Mouse (Mus musculus): Measurements from ENCODE around the gene Nme2. TPM values are rescaled to one million over a fixed set of nuclear protein-coding genes. Genes with fewer than 3 reads are reported as not detected.
A peak's percentile ranks its signal among the peaks of the same experiment; 100 is the strongest.
"Not testable (repeated sequence)": the region's sequence is repeated elsewhere in the genome, so short reads cannot be mapped to it uniquely, and the experiment has no call there.

The Nme2 gene
- polyA plus RNA-seq, 1 experiment, result 530 TPM

DNA sequence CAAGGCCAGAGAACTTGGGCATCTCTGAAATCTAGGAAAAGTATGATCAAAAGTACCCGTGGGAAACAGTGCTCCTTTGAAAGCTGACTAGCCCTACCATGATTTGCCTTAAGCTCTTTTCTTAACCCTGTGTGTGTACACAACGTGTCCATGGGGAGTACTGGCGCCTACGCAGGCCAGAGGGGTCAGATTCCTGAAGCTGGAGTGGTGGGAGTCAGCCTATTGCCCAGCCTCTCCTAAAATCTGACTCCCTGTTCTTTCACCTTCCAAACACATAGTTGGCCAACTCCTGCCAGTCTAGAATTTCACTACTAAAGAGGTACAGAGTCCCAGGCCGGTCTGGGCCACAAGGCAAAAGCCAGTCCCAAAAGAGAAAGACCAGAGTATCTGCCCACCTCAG is 3.7 kb downstream of the Nme2 start:
- H3K27me3 ChIP-seq (ENCODE audit: control insufficient read depth, insufficient read depth, low read length, poor library complexity, severe bottlenecking), result no peaks in the 10 kb centered on the region
- H3K9ac ChIP-seq (ENCODE audit: low read depth, poor library complexity, severe bottlenecking), result peak overlapping the region; percentile 77
- no peak for TF ChIP-seq EP300 (IDR thresholded peaks at IDR 0.05; ENCODE audit: insufficient read depth, low read depth, low read length)
- no peak for TF ChIP-seq POLR2A (IDR thresholded peaks at IDR 0.05; ENCODE audit: insufficient read depth, low read length)
- no peak for TF ChIP-seq CTCF (IDR thresholded peaks at IDR 0.05; ENCODE audit: low read depth, low read length)
- no peaks in the 10 kb centered on the region for H3K9me3 ChIP-seq (replicated peaks; ENCODE audit: control insufficient read depth, insufficient read depth, low read length, poor library complexity, severe bottlenecking)
- peaks cover 54% of the 10 kb centered on the region for H3K36me3 ChIP-seq (ENCODE audit: control insufficient read depth, insufficient read depth, low read length, poor library complexity, severe bottlenecking)
- H3K4me3 ChIP-seq (ENCODE audit: low read depth, low read length), result no peak overlapping the region
- peak overlapping the region; percentile 32; the same call in 1 of the 2 replicates for H3K27ac ChIP-seq (ENCODE audit: insufficient read depth, low read length)
- peaks cover 3% of the 10 kb centered on the region for H3K4me1 ChIP-seq (ENCODE audit: control insufficient read depth, insufficient read depth, low read length)

DNA sequence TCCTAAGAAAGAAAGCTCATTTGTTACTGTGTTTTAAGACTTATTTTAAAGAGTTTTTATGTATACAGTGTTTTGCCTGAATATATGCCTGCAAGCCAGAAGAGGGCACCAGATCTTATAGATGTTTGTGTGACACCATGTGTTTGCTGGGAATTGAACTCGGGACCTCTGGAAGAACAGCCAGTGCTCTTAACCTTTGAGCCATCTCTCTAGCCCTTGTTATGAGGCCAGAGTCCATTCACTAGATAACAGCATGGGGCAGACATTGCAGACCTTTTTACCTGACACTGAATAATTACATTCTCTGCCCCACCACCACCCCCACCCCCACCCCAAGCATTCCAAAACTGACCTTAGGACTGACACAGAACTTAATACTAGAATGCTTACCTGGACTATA is 6.0 kb downstream of the Nme2 start:
- Histone ChIP-seq H3K4me1 (ENCODE audit: control insufficient read depth, insufficient read depth, low read length) (peaks cover 3% of the 10 kb centered on the region), H3K27ac (ENCODE audit: insufficient read depth, low read length) (no peak overlapping the region), H3K9me3 (replicated peaks; ENCODE audit: control insufficient read depth, insufficient read depth, low read length, poor library complexity, severe bottlenecking) (no peaks in the 10 kb centered on the region), H3K9ac (ENCODE audit: low read depth, poor library complexity, severe bottlenecking) (no peak overlapping the region), H3K4me3 (ENCODE audit: low read depth, low read length) (no peak overlapping the region), H3K36me3 (ENCODE audit: control insufficient read depth, insufficient read depth, low read length, poor library complexity, severe bottlenecking) (peaks cover 59% of the 10 kb centered on the region), H3K27me3 (ENCODE audit: control insufficient read depth, insufficient read depth, low read length, poor library complexity, severe bottlenecking) (no peaks in the 10 kb centered on the region)
- TF ChIP-seq POLR2A (IDR thresholded peaks at IDR 0.05; ENCODE audit: insufficient read depth, low read length) (no peak), EP300 (IDR thresholded peaks at IDR 0.05; ENCODE audit: insufficient read depth, low read depth, low read length) (no peak), CTCF (IDR thresholded peaks at IDR 0.05; ENCODE audit: low read depth, low read length) (no peak)

DNA sequence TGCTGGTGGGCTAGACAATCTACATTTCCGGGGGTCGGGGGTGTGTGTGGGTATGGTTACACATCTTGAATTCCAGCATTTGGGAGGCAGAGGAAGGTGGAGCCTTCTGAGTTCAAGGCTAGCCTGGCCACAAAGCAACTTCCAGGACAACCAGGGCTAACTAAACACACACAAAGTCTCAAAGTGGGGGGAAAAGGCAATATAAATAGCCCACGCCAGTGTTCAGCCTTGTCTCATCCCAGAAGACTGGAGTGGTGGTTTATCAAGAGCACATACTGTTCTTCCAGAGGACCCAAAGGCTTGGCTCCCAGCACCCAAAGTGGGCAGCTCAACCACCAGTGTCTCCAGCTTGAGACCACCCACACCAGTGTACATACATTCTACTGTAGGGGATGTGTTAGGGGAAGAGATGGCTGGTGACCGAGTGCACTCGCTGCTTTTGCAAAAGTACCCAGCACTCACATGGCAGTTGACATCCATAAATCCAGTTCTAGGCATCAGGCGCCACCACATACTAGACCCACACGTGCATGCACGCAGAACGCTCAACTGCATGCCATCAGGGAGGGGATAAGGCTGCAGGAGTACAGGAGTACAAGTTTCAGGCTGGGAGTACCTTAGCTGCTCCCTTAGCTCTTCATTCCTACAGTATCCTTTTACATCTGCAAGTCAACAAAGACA is 7.0 kb downstream of the Nme2 start:
- Histone ChIP-seq H3K27me3 (ENCODE audit: control insufficient read depth, insufficient read depth, low read length, poor library complexity, severe bottlenecking) (no peaks in the 10 kb centered on the region), H3K4me3 (ENCODE audit: low read depth, low read length) (no peak overlapping the region), H3K9ac (ENCODE audit: low read depth, poor library complexity, severe bottlenecking) (no peak overlapping the region), H3K27ac (ENCODE audit: insufficient read depth, low read length) (no peak overlapping the region), H3K36me3 (ENCODE audit: control insufficient read depth, insufficient read depth, low read length, poor library complexity, severe bottlenecking) (peaks cover 56% of the 10 kb centered on the region), H3K9me3 (replicated peaks; ENCODE audit: control insufficient read depth, insufficient read depth, low read length, poor library complexity, severe bottlenecking) (no peaks in the 10 kb centered on the region), H3K4me1 (ENCODE audit: control insufficient read depth, insufficient read depth, low read length) (peaks cover 3% of the 10 kb centered on the region)
- TF ChIP-seq EP300 (IDR thresholded peaks at IDR 0.05; ENCODE audit: insufficient read depth, low read depth, low read length) (no peak), POLR2A (IDR thresholded peaks at IDR 0.05; ENCODE audit: insufficient read depth, low read length) (no peak), CTCF (IDR thresholded peaks at IDR 0.05; ENCODE audit: low read depth, low read length) (no peak)

DNA sequence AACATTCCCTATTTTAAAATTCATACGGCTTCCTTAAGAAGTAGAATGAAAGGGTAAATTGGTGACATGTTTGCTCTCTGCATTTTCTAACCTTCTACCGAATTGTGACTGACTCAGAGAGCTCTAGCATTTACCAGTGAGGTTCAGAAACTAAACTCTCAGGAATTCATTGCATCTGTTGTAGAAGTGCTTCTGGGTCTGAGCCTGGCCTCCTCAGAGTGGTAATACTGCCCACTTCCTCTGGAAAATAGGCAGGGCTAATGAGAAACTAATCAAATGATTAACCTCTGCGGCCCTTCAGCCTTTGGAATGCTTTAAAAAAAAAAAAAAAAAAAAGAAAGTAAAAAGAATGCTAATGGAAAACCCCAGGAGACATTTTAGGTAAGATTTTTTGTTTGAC is 11.1 kb downstream of the Nme2 start:
- Histone ChIP-seq H3K27me3 (ENCODE audit: control insufficient read depth, insufficient read depth, low read length, poor library complexity, severe bottlenecking) (no peaks in the 10 kb centered on the region), H3K9ac (ENCODE audit: low read depth, poor library complexity, severe bottlenecking) (no peak overlapping the region), H3K36me3 (ENCODE audit: control insufficient read depth, insufficient read depth, low read length, poor library complexity, severe bottlenecking) (peaks cover 22% of the 10 kb centered on the region), H3K27ac (ENCODE audit: insufficient read depth, low read length) (no peak overlapping the region), H3K4me1 (ENCODE audit: control insufficient read depth, insufficient read depth, low read length) (no peaks in the 10 kb centered on the region), H3K4me3 (ENCODE audit: low read depth, low read length) (no peak overlapping the region), H3K9me3 (replicated peaks; ENCODE audit: control insufficient read depth, insufficient read depth, low read length, poor library complexity, severe bottlenecking) (no peaks in the 10 kb centered on the region)
- TF ChIP-seq POLR2A (IDR thresholded peaks at IDR 0.05; ENCODE audit: insufficient read depth, low read length), result no peak
- no peak for TF ChIP-seq EP300 (IDR thresholded peaks at IDR 0.05; ENCODE audit: insufficient read depth, low read depth, low read length)
- TF ChIP-seq CTCF (IDR thresholded peaks at IDR 0.05; ENCODE audit: low read depth, low read length), result no peak

DNA sequence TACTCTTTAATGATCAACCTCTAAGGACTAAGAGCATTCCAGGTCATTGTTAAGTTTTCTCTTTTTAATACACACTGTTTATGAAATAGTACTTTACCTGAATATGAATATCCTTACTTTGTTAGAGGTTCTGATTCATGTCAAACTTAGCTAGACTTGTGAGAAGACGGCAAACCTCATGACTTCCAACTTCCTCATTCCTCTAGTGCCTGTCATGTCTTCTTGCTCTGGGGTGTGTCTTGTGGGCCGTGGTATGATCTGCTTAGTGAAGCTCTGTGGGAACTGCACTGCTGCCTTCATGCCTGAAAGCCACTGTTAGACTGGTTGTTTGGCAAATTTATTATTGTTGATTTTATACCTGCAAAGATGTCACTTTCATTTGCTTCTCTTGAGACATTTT is 15.2 kb downstream of the Nme2 start:
- Histone ChIP-seq H3K27ac (ENCODE audit: insufficient read depth, low read length) (no peak overlapping the region), H3K4me3 (ENCODE audit: low read depth, low read length) (no peak overlapping the region), H3K9ac (ENCODE audit: low read depth, poor library complexity, severe bottlenecking) (no peak overlapping the region), H3K4me1 (ENCODE audit: control insufficient read depth, insufficient read depth, low read length) (no peaks in the 10 kb centered on the region), H3K27me3 (ENCODE audit: control insufficient read depth, insufficient read depth, low read length, poor library complexity, severe bottlenecking) (no peaks in the 10 kb centered on the region), H3K9me3 (replicated peaks; ENCODE audit: control insufficient read depth, insufficient read depth, low read length, poor library complexity, severe bottlenecking) (no peaks in the 10 kb centered on the region), H3K36me3 (ENCODE audit: control insufficient read depth, insufficient read depth, low read length, poor library complexity, severe bottlenecking) (peaks cover 20% of the 10 kb centered on the region)
- no peak for TF ChIP-seq EP300 (IDR thresholded peaks at IDR 0.05; ENCODE audit: insufficient read depth, low read depth, low read length)
- no peak for TF ChIP-seq CTCF (IDR thresholded peaks at IDR 0.05; ENCODE audit: low read depth, low read length)
- TF ChIP-seq POLR2A (IDR thresholded peaks at IDR 0.05; ENCODE audit: insufficient read depth, low read length), result no peak

DNA sequence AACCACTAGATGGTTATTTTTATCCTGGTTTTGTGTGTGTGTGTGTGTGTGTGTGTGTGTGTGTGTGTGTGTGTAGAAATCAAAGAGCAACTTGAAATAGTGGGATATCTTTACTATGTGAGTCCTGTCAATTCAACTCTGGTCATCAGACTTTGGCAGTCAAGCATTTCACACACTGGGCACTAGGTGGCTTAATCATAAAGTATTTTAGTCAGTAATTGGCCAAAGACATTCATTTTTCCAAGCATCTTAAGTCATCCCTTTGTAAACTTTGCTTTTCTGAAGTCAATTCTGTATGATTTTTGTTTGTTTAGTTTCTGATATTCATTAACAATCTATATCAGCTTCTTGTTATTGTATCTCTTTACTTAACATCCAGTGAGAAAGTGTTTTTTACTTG is 27.0 kb downstream of the Nme2 start:
- no peaks in the 10 kb centered on the region for H3K9me3 ChIP-seq (replicated peaks; ENCODE audit: control insufficient read depth, insufficient read depth, low read length, poor library complexity, severe bottlenecking)
- H3K36me3 ChIP-seq (ENCODE audit: control insufficient read depth, insufficient read depth, low read length, poor library complexity, severe bottlenecking), result peaks cover 51% of the 10 kb centered on the region
- H3K4me3 ChIP-seq (ENCODE audit: low read depth, low read length), result no peak overlapping the region
- H3K9ac ChIP-seq (ENCODE audit: low read depth, poor library complexity, severe bottlenecking), result no peak overlapping the region
- TF ChIP-seq POLR2A (IDR thresholded peaks at IDR 0.05; ENCODE audit: insufficient read depth, low read length) (no peak), EP300 (IDR thresholded peaks at IDR 0.05; ENCODE audit: insufficient read depth, low read depth, low read length) (no peak), CTCF (IDR thresholded peaks at IDR 0.05; ENCODE audit: low read depth, low read length) (no peak)
- H3K27ac ChIP-seq (ENCODE audit: insufficient read depth, low read length), result no peak overlapping the region
- no peaks in the 10 kb centered on the region for H3K4me1 ChIP-seq (ENCODE audit: control insufficient read depth, insufficient read depth, low read length)
- H3K27me3 ChIP-seq (ENCODE audit: control insufficient read depth, insufficient read depth, low read length, poor library complexity, severe bottlenecking), result no peaks in the 10 kb centered on the region

DNA sequence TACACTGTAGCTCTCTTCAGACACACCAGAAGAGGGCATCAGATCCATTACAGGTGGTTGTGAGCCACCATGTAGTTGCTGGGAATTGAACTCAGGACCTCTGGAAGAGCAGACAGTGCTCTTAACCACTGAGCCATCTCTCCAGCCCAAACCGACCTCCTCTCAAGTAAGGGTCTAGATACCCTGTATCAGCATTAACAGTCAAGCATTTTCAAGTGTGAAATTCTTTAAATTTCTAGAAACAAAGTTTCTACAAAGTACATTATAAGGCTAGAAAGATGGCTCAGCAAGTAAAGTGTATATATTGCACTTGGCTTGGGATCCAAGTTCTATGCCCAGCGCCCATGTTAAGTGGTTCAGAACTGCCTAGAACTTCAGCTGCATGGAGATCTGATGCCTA is 41.0 kb downstream of the Nme2 start:
- H3K27me3 ChIP-seq (ENCODE audit: control insufficient read depth, insufficient read depth, low read length, poor library complexity, severe bottlenecking); H3K9me3 ChIP-seq (replicated peaks; ENCODE audit: control insufficient read depth, insufficient read depth, low read length, poor library complexity, severe bottlenecking); H3K27ac ChIP-seq (ENCODE audit: insufficient read depth, low read length); H3K4me1 ChIP-seq (ENCODE audit: control insufficient read depth, insufficient read depth, low read length); H3K9ac ChIP-seq (ENCODE audit: low read depth, poor library complexity, severe bottlenecking); H3K4me3 ChIP-seq (ENCODE audit: low read depth, low read length): not testable (repeated sequence)
- peaks cover 69% of the 10 kb centered on the region for H3K36me3 ChIP-seq (ENCODE audit: control insufficient read depth, insufficient read depth, low read length, poor library complexity, severe bottlenecking)

All from ES-Bruce4 (cell line).